In the genomic region with DNA sequence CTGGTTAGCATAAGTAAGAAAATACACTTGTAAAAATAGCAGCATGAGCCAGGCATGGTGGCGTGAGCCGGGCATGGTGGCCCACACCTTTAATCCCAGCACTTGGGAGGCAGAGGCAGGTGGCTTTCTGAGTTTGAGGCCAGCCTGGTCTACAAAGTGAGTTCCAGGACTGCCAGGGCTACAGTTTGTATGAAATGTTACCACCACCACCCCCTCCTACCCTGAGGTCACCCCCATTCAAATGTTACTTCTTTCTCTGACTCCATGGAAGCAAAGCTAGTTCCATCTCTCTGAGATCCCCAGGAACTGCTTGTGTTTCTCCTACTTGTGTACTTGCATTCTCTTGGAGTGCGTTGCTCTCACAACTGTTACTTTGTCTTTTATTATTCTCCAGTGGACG, we compare ENCODE assay signal across 22 mouse cellular contexts. TPM values are rescaled to one million over a fixed set of nuclear protein-coding genes. Genes with fewer than 3 reads are reported as not detected.
DNase-seq lines count a peak whose midpoint lies in the region; ATAC-seq and TF ChIP-seq lines count a peak whose summit lies in the region.
"Had no signal": no experiment of that assay in that cellular context is flagged by ENCODE, and none has a peak within 500 bp of the region (broad histone marks: within the 10 kb centered on the region; RNA-seq: fewer than 3 reads in every experiment).

No protein-coding gene starts in this region.

- no peak overlapping the region for H3K9ac ChIP-seq in heart, embryonic 12.5 days

- H3K4me3 ChIP-seq in gastrocnemius, adult 2 months, result no peak overlapping the region
- H3K4me3 ChIP-seq in heart, embryonic 12.5 days, result no peak overlapping the region

- WGBS in heart, embryonic 12.5 days, result 90% methylated on average over 4 of the region's 4 CpGs

- TF ChIP-seq CTCF in gastrocnemius, adult 2 months (IDR thresholded peaks at IDR 0.05), result no peak

- no peak for DNase-seq in gastrocnemius, adult 2 months
- no peak for DNase-seq in gastrocnemius, adult 18-20 months (ENCODE audit: low spot score)
- peak; percentile 78 for DNase-seq in heart, adult 11 months
- DNase-seq in testis, postnatal 10 days (ENCODE audit: low spot score), result peak; percentile 23
- DNase-seq in testis, postnatal 14 days (ENCODE audit: low spot score), result peak; percentile 54
- DNase-seq in cerebellum, adult 9-11 months, result no peak
- DNase-seq: adrenal gland, adult 2 months; adrenal gland, adult 8-10 months; adrenal gland, postnatal 10 days; adrenal gland, postnatal 14 days; adrenal gland, postnatal 25 days; adrenal gland, postnatal 36 days; B cell, adult 2 months; cerebellum, adult 11 months; cerebellum, adult 11-12 months had no signal

- 0 out of 2 replicates have a peak overlapping the region, but pooled peaks have one; percentile 20 for H3K27ac ChIP-seq in gastrocnemius, adult 2 months
- H3K27ac ChIP-seq in heart, embryonic 12.5 days (ENCODE audit: poor library complexity, severe bottlenecking), result no peak overlapping the region

- H3K4me2 ChIP-seq in heart, embryonic 12.5 days, result no peak overlapping the region

- no peaks in the 10 kb centered on the region for H3K9me3 ChIP-seq in heart, embryonic 12.5 days (replicated peaks)
- H3K9me3 ChIP-seq: G1E had no signal

- intact Hi-C loops in gastrocnemius, adult 2 months (cut with DNase I), result no loop called here

- no peak for ATAC-seq in heart, embryonic 12.5 days (ENCODE audit: insufficient number of reproducible peaks, low FRiP score)
- ATAC-seq in erythroblast, adult 5-6 weeks (replicated peaks; ENCODE audit: low FRiP score, poor library complexity, severe bottlenecking), result no peak
- ATAC-seq: activated CD4-positive, CD25-positive, alpha-beta regulatory T cell, adult 4 months; CD4-positive, CD25-positive, alpha-beta regulatory T cell, adult 4 months; Patski had no signal

- no peaks in the 10 kb centered on the region for H3K27me3 ChIP-seq in heart, embryonic 12.5 days (replicated peaks)
- H3K27me3 ChIP-seq: Patski had no signal

- peaks cover 19% of the 10 kb centered on the region for H3K4me1 ChIP-seq in heart, embryonic 12.5 days (replicated peaks)

- no peaks in the 10 kb centered on the region for H3K36me3 ChIP-seq in heart, embryonic 12.5 days
- H3K36me3 ChIP-seq: G1E had no signal

RNA-seq across cellular contexts. Expression of a gene that starts 5.1 kb away (rescaled TPM):
- total RNA-seq in gastrocnemius, adult 2 months (2021), result 10 to 100 TPM; 78.9 to 89.0 TPM
- total RNA-seq in gastrocnemius, adult 18-20 months (2021), result 10 to 100 TPM; 83.4 to 98.3 TPM
- polyA plus RNA-seq in heart, embryonic 12.5 days (2016; fragmentation: Nextera tagmentation; extraction: Ambion mirVana), result 97.2 and 103 TPM in 2 replicates
- 19.4 and 37.4 TPM in 2 replicates for total RNA-seq in erythroblast, adult 5-6 weeks (2015; ENCODE audit: low replicate concordance)
- 13.5 and 18.0 TPM in 2 replicates for total RNA-seq in erythroblast, adult 5-6 weeks (2017; ENCODE audit: low replicate concordance)

RNA-seq across cellular contexts. Expression of a gene that starts 34.4 kb away (rescaled TPM):
- 10 to 100 TPM; 34.3 to 42.6 TPM for total RNA-seq in gastrocnemius, adult 2 months (2021)
- 10 to 100 TPM; 41.6 to 82.1 TPM for total RNA-seq in gastrocnemius, adult 18-20 months (2021)
- polyA plus RNA-seq in heart, embryonic 12.5 days (2016; fragmentation: Nextera tagmentation; extraction: Ambion mirVana), result 0.27 TPM in 1 of 2 replicates, not detected in the other
- not detected in 2 replicates for total RNA-seq in erythroblast, adult 5-6 weeks (2015; ENCODE audit: low replicate concordance)
- not detected in 2 replicates for total RNA-seq in erythroblast, adult 5-6 weeks (2017; ENCODE audit: low replicate concordance)
- total RNA-seq: G1E, MEL had no signal
- polyA plus RNA-seq: activated CD4-positive, CD25-positive, alpha-beta regulatory T cell, adult 4 months; CD4-positive, CD25-positive, alpha-beta regulatory T cell, adult 4 months; G1E; Patski had no signal

Comparison
In these comparisons a context has a peak if more than half of its experiments do, and no peak if none do; other contexts are left out.
1. DNase-seq: peak in heart, adult 11 months (single experiment), testis, postnatal 10 days (single experiment) and testis, postnatal 14 days (single experiment); none in gastrocnemius, adult 2 months (single experiment), gastrocnemius, adult 18-20 months (single experiment) and cerebellum, adult 9-11 months (single experiment).
2. RNA of a gene that starts 34.4 kb away (total RNA-seq): 41.6 to 82.1 TPM in gastrocnemius, adult 18-20 months and 34.3 to 42.6 TPM in gastrocnemius, adult 2 months; not detected in erythroblast, adult 5-6 weeks; every median in the first group is over 10 times any median in the second.